Mouse (Mus musculus) forebrain, postnatal 0 days (tissue): ENCODE measurements around the gene Phlda2. TPM values are rescaled to one million over a fixed set of nuclear protein-coding genes. Genes with fewer than 3 reads are reported as not detected.

ENCODE experiments used
- ATAC-seq: fragments of 200-750 bp; cut with Nextera tagmentation; 2 replicates; pipeline ENCODE4 v1.8.0; 2017; ENCODE audit warnings: mild to moderate bottlenecking, moderate library complexity
- DNase-seq: peaks from one replicate; pipeline ENCODE4 v3.0.0-alpha.2; 2015
- H3K27ac ChIP-seq: fragments of 300-500 bp; sonication (generic); 2 replicates; pipeline ENCODE4 v1.5.1; 2014; ENCODE audit warnings: low read depth, mild to moderate bottlenecking, antibody characterized with exemption, low read length, moderate library complexity, mixed read lengths
- H3K27me3 ChIP-seq: fragments of 300-500 bp; sonication (generic); 2 replicates; pipeline ENCODE4 v1.6.1; 2014; ENCODE audit warnings: mild to moderate bottlenecking, low read length, mixed read lengths; ENCODE audit not compliant: insufficient read depth
- H3K36me3 ChIP-seq: fragments of 300-500 bp; sonication (generic); 2 replicates; pipeline ENCODE4 v1.6.1; 2014; ENCODE audit warnings: mild to moderate bottlenecking, moderate library complexity; ENCODE audit not compliant: insufficient read depth
- H3K4me1 ChIP-seq: fragments of 300-500 bp; sonication (generic); 2 replicates; pipeline ENCODE4 v1.6.1; 2014; ENCODE audit warnings: antibody characterized with exemption; ENCODE audit not compliant: insufficient read depth
- H3K4me2 ChIP-seq: fragments of 300-500 bp; sonication (generic); 2 replicates; pipeline ENCODE4 v1.6.1; 2014; ENCODE audit warnings: low read depth, mild to moderate bottlenecking, moderate library complexity
- H3K4me3 ChIP-seq: fragments of 300-500 bp; sonication (generic); 2 replicates; pipeline ENCODE4 v1.5.1; 2014; ENCODE audit warnings: low read depth, low read length, mixed read lengths
- H3K9ac ChIP-seq: fragments of 300-500 bp; sonication (generic); 2 replicates; pipeline ENCODE4 v1.6.1; 2014; ENCODE audit warnings: mild to moderate bottlenecking
- H3K9me3 ChIP-seq: fragments of 300-500 bp; sonication (generic); 2 replicates; pipeline ENCODE4 v1.6.1; 2016; ENCODE audit warnings: low read length
- CTCF ChIP-seq: sonication (generic); IDR thresholded peaks from 2 replicates; pipeline ENCODE4 v1.5.1; 2016; ENCODE audit warnings: antibody characterized with exemption, control low read depth, low read depth
- WGBS: fragments of 180-500 bp; shearing (Covaris S2); extraction: QIAGEN DNeasy Blood & Tissue Kit; methylation state at CpG from one replicate; pipeline ENCODE4 v1.1.7; 2014; 5-methylcytosine and 5-hydroxymethylcytosine counted together
- polyA plus RNA-seq: library from polyadenylated mRNA; unstranded; fragments of >200 nt; fragmentation: Nextera tagmentation; extraction: Ambion mirVana; gene quantifications from 2 replicates; pipeline ENCODE4 v1.2.1, GENCODE M21; 2015
- total RNA-seq: library from RNA; depleted of rRNA; stranded (reverse); fragments of >200 nt; gene quantifications from 2 replicates; pipeline ENCODE4 v1.2.3, GENCODE M21; 2014

The Phlda2 gene
- total and polyA plus RNA-seq, 2 experiments from 2014 or later, result not detected

- Histone ChIP-seq H3K4me2 (no peak within 1 kb of the TSS), H3K9me3 (no peaks in the 10 kb centered on the region), H3K27me3 (no peaks in the 10 kb centered on the region), H3K27ac (no peak within 1 kb of the TSS), H3K4me1 (no peaks in the 10 kb centered on the region), H3K36me3 (no peaks in the 10 kb centered on the region), H3K4me3 (no peak within 1 kb of the TSS), H3K9ac (no peak within 1 kb of the TSS)
- no peak for TF ChIP-seq CTCF
- DNase-seq, result no peak
- 37% methylated on average over 4 of the region's 4 CpGs for WGBS
- no peak for ATAC-seq
Measured at GRCm38 (mm10) chr7:143473347-143474101, 29.4 kb downstream of the Phlda2 start, which contains the start of gene Slc22a18. TSS of gene Slc22a18 (plus strand) at chr7:143473736.

GRCm38 (mm10) chr7:143469946-143470345 lies 33.0 kb downstream of the Phlda2 start:
- no peaks in the 10 kb centered on the region for H3K36me3 ChIP-seq
- H3K4me2 ChIP-seq, result no peak overlapping the region
- ATAC-seq (peak; percentile 80), DNase-seq (peak; percentile 87)
- no peak overlapping the region for H3K4me3 ChIP-seq
- H3K27me3 ChIP-seq, result no peaks in the 10 kb centered on the region
- no peak overlapping the region for H3K9ac ChIP-seq
- H3K27ac ChIP-seq, result no peak overlapping the region
- no peaks in the 10 kb centered on the region for H3K4me1 ChIP-seq
- TF ChIP-seq CTCF, result peak; percentile 94
- H3K9me3 ChIP-seq, result no peaks in the 10 kb centered on the region
- 12% methylated on average over 8 of the region's 8 CpGs for WGBS

GRCm38 (mm10) chr7:143467714-143468113 lies 35.2 kb downstream of the Phlda2 start:
- 4% methylated on average over 6 of the region's 6 CpGs for WGBS
- ATAC-seq (no peak), DNase-seq (no peak)

GRCm38 (mm10) chr7:143466099-143466677 lies 36.8 kb downstream of the Phlda2 start:
- DNase-seq (peak; percentile 87), ATAC-seq (peak; percentile 62)
- Histone ChIP-seq H3K9me3 (no peaks in the 10 kb centered on the region), H3K9ac (no peak overlapping the region), H3K4me2 (no peak overlapping the region), H3K27ac (no peak overlapping the region), H3K27me3 (peaks cover 12% of the 10 kb centered on the region), H3K36me3 (no peaks in the 10 kb centered on the region), H3K4me1 (0 out of 2 replicates have a peak, but pooled peaks cover 3% of the 10 kb centered on the region), H3K4me3 (no peak overlapping the region)
- WGBS, result 32% methylated on average over 14 of the region's 14 CpGs
- TF ChIP-seq CTCF, result peak; percentile 97

More at GRCm38 (mm10) chr7:143467714-143468113, 35.2 kb downstream of the Phlda2 start:
- H3K9ac ChIP-seq, result no peak overlapping the region
- peaks cover 12% of the 10 kb centered on the region for H3K27me3 ChIP-seq
- H3K27ac ChIP-seq, result no peak overlapping the region
- 0 out of 2 replicates have a peak, but pooled peaks cover 3% of the 10 kb centered on the region for H3K4me1 ChIP-seq
- no peak overlapping the region for H3K4me3 ChIP-seq
- H3K36me3 ChIP-seq, result no peaks in the 10 kb centered on the region
- H3K9me3 ChIP-seq, result no peaks in the 10 kb centered on the region
- no peak overlapping the region for H3K4me2 ChIP-seq
- TF ChIP-seq CTCF, result no peak

GRCm38 (mm10) chr7:143464811-143465560 lies 38.0 kb downstream of the Phlda2 start:
- no peak for TF ChIP-seq CTCF
- DNase-seq (peak; percentile 30), ATAC-seq (no peak)
- H3K36me3 ChIP-seq, result no peaks in the 10 kb centered on the region
- H3K4me1 ChIP-seq, result 0 out of 2 replicates have a peak, but pooled peaks cover 3% of the 10 kb centered on the region
- no peaks in the 10 kb centered on the region for H3K9me3 ChIP-seq
- WGBS, result 34% methylated on average over 53 of the region's 56 CpGs
- H3K27me3 ChIP-seq, result peaks cover 12% of the 10 kb centered on the region
- H3K4me2 ChIP-seq, result peak overlapping the region; percentile 60
- H3K27ac ChIP-seq, result no peak overlapping the region
- H3K9ac ChIP-seq, result peak overlapping the region; percentile 6; the same call in 1 of the 2 replicates
- H3K4me3 ChIP-seq, result peak overlapping the region; percentile 24

GRCm38 (mm10) chr7:143463865-143464415 lies 39.0 kb downstream of the Phlda2 start:
- ATAC-seq, result no peak
- Histone ChIP-seq H3K9me3 (no peaks in the 10 kb centered on the region), H3K27ac (no peak overlapping the region), H3K36me3 (no peaks in the 10 kb centered on the region), H3K4me1 (0 out of 2 replicates have a peak, but pooled peaks cover 3% of the 10 kb centered on the region), H3K4me3 (no peak overlapping the region), H3K9ac (no peak overlapping the region), H3K4me2 (no peak overlapping the region; the same call in 1 of the 2 replicates), H3K27me3 (peaks cover 12% of the 10 kb centered on the region)
- WGBS, result 30% methylated on average over 11 of the region's 11 CpGs
- peak; percentile 82 for DNase-seq
- peak; percentile 91 for TF ChIP-seq CTCF
